Mouse (Mus musculus) E14TG2a.4 (cell line): ENCODE measurements at regions not wholly inside any gene's neighbourhood (a gene's known extent, or its start where the extent isn't known, plus 50 kb on each side); places are given as distances from the start of the nearest gene placed in this dataset.

Experiments
- CTCF ChIP-seq: conservative IDR thresholded peaks from 2 replicates; pipeline ENCODE4 v1.5.1; 2014; ENCODE audit warnings: low read length
- NANOG ChIP-seq: IDR thresholded peaks from 2 replicates; pipeline ENCODE4 v1.6.1; 2014; ENCODE audit warnings: borderline replicate concordance, low read length, mixed read lengths
- POU5F1 ChIP-seq: IDR thresholded peaks from 2 replicates; pipeline ENCODE4 v1.6.1; 2014; ENCODE audit warnings: low read length, borderline replicate concordance

DNA sequence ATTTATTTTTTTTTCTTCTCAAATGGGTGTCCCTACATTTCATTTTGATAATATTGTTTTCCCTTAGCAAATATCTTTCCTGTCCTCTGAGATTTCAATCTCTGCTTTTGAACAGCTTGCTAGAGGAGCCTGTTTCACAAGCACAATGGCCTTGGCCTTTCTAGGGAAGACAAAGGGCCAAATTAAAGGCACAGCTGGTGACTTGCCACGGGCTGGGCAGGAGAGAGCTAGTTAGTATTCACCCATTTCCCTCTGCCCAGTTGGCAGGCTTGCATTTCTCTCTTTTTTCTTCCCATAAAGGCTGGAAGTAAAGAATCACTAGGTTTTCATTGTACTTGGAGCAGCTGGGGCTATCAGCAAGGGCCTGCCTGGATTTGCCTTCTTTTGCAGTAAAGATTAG is 188.9 kb upstream of the Gpr101 start:
- TF ChIP-seq CTCF (no peak), POU5F1 (no peak), NANOG (no peak)
